Mouse (Mus musculus) C2C12 (cell line): ENCODE results near the gene Znhit1.
A peak's percentile ranks its signal among the peaks of the same experiment; 100 is the strongest.

ENCODE experiments used
- CEBPB ChIP-seq: IDR thresholded peaks from one replicate; pipeline ENCODE4 v1.6.1; 2011; ENCODE audit warnings: low read depth, mild to moderate bottlenecking, control low read depth, moderate library complexity
- CTCF ChIP-seq: IDR thresholded peaks from one replicate; pipeline ENCODE4 v1.5.1; 2011; ENCODE audit not compliant: control insufficient read depth, insufficient read depth, insufficient read length
- FOSL1 ChIP-seq: IDR thresholded peaks from one replicate; pipeline ENCODE4 v1.8.0; 2011; ENCODE audit warnings: mild to moderate bottlenecking, low read length; ENCODE audit not compliant: poor library complexity, insufficient read depth, severe bottlenecking
- MAX ChIP-seq: IDR thresholded peaks from one replicate; pipeline ENCODE4 v1.6.1; 2011; ENCODE audit warnings: mild to moderate bottlenecking, control low read depth
- MYOD1 ChIP-seq: IDR thresholded peaks from one replicate; pipeline ENCODE4 v1.6.1; 2011; ENCODE audit warnings: low read depth; ENCODE audit not compliant: control insufficient read depth, insufficient read length
- MYOG ChIP-seq: IDR thresholded peaks from one replicate; pipeline ENCODE4 v1.6.1; 2011; ENCODE audit not compliant: control insufficient read depth, insufficient read length; ENCODE audit errors: extremely low read depth
- USF1 ChIP-seq: IDR thresholded peaks from one replicate; pipeline ENCODE4 v1.6.1; 2011; ENCODE audit warnings: low read depth, mild to moderate bottlenecking, control low read depth, moderate library complexity

DNA sequence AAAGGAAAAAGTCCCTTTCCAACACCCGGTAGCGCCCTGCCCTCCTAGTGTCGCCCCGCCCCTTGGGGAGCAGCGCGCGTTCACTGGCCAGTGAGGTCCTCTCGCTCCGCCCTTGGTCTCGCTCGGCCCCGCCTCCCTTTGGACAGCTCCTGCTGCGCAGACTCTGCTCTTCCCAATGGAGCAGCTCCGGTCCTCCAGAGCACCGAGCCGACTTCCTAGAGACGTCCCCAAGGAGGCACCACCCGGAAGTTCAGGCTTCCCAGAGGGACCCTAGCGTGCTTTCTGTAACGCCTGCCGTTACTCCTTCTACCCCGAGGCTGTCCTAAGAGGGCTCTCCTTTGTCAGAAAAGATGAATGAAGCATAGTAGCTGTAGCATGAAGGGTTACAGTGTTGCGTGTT lies 34.8 kb downstream of the Znhit1 start, which contains the start of gene Fis1:
- TF ChIP-seq CTCF (no peak), MYOG (no peak), MAX (peak; percentile 56), CEBPB (no peak), MYOD1 (no peak), FOSL1 (no peak), USF1 (no peak)
